Mouse (Mus musculus) layer of hippocampus, postnatal 25 days (tissue): ENCODE results near the gene Muc13. TPM values are rescaled to one million over a fixed set of nuclear protein-coding genes. Genes with fewer than 3 reads are reported as not detected.

Experiments used
- DNase-seq, 2 experiments: peaks; one replicate each; pipeline ENCODE4 v3.0.0; 2022; ENCODE audit warnings: mixed read lengths in 2 of 2, low spot score in 1 of 2; ENCODE audit errors: extremely low spot score in 1 of 2
- total RNA-seq, 2 experiments: library from RNA; stranded (reverse); gene quantifications; 2 replicates each; pipeline ENCODE4 v1.2.3; 2021

Muc13 gene
- total RNA-seq, 2 experiments from 2014 or later = not detected

- no peak for DNase-seq
These were observed 64.9 kb downstream of the Muc13 start for GRCm38 (mm10) chr16:33858766-33859165.

DNA sequence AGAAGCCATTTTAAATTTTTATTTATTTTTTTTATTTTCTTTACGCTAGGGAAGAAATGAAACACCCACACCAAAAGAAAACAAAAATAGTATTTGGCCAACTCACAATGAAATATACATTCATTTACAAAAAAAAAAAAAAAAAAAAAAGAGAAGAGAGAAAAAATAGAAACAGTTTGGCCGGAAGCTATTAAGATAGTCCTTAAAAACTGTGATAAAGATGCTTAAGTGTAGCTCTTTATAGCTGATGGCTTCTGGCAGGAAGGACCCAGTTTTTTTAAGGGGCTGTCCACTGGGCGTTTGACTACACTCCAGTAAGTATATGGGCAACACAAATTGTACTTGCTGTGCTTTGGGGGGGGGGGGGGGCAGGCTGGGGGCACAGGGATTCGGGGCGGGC is 65.5 kb downstream of the Muc13 start:
- DNase-seq = no peak

DNA sequence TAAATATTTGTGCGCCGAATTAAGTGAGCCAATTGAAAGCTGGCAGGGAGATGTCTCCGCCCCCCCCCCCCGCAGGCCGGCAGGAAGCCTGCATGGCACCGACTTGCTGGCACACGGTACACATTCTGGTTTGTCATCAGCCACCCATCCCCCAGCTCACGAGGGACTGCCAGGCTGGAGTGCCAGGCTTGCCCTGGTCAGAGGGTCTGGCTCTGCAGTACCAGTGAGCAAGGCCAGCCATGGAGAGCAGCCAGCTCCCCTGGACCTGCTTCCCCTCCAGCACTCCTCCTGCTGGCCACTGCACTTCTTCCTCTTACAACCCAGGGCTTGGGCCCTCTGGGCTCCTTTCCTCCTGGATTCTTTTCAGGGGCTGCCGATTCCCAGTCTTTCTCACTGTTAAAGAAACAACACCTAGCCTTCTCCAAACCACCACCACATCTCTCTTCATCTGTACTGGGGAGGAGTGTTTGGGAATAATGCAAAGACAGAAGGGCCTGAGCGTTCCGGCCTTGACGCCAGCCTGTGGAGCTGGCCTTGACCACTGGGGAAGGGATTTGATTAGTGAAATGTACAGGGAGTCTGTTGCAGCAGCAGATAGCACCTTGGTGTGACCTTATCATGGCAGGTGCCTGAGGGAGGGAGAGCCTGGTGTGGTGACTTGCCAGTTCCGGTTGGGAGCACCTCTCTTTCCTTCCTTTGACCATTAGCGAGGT is 66.3 kb downstream of the Muc13 start:
- DNase-seq = peak; percentile 45 to 68

- no peak for DNase-seq
These were observed 68.6 kb downstream of the Muc13 start for GRCm38 (mm10) chr16:33862406-33862805.

GRCm38 (mm10) chr16:33863208-33863751 is 69.4 kb downstream of the Muc13 start:
- no peak for DNase-seq

Other genes starting within 250 kb of the Muc13 start
- gene Heg1, start 109.7 kb upstream of the Muc13 start, total RNA-seq = 10 to 100 TPM; 20.5 to 27.8 TPM
- gene Itgb5, start 35.6 kb downstream of the Muc13 start, total RNA-seq = 10 to 100 TPM; 38.7 to 42.3 TPM
- 10 to 100 TPM; 14.3 to 16.9 TPM for gene Umps, start 173.0 kb downstream of the Muc13 start, total RNA-seq